Mouse (Mus musculus): ENCODE measurements at regions not wholly inside any gene's neighbourhood (a gene's known extent, or its start where the extent isn't known, plus 50 kb on each side); places are given as distances from the start of the nearest gene placed in this dataset.
"Not testable (repeated sequence)": the region's sequence is repeated elsewhere in the genome, so short reads cannot be mapped to it uniquely, and the experiment has no call there.

DNA sequence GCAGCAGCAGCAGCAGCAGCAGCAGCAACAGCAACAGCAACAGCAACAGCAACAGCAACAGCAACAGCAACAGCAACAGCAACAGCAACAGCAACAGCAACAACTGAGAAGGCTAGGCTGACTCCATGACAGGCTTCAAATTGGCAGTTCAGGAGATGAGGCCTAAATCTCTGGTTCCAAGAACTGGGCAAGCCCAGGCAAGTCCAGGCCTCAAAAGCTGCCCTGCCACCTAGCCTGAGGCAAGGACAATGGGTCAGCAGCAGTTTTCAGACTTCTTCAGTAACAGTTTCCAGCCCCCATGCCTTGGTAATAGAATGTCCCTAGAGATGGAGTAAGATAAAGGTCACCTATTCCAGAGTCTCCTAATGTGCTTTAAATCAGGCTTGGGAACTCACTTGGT, 158.1 kb downstream of the Spata19 start:
- not testable (repeated sequence) for TF ChIP-seq POLR2A (IDR thresholded peaks at IDR 0.05; ENCODE audit: insufficient read depth, low read length); CTCF (IDR thresholded peaks at IDR 0.05; ENCODE audit: low read depth, low read length)

Measured in ES-Bruce4 (cell line).